Mouse (Mus musculus) spleen, embryonic (tissue): ENCODE results near the gene Gpc6.

Experiments
- CTCF ChIA-PET: fragments of 350-600 bp; sonication (Branson Sonifier 250); formaldehyde crosslinking; loops from one replicate; lab custom pipeline; 2022; lab: Charles Lee

Gene Gpc6

DNA sequence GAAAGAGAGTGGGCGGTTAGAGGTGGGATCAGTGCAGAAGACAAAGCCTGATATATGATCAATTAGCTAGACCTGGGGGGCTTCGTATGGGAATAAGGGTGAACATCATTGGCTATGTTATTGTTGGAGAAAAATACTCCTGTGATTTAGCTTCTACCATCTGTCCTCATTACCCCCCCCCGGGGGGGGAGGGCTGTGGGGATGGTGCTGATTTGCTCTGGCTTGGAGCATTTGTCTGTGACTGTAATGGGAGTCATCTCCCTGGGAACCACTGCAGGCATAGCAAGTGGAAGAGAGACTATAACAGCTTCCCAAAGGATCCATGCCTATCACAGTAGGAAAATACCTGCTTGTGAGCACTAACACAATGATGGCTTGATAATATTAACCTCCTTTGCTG, 783.7 kb downstream of the Gpc6 start:
- CTCF ChIA-PET, result no interaction called here

- CTCF ChIA-PET, result no interaction called here
Observed at GRCm38 (mm10) chr14:117710463-117710911, 785.4 kb downstream of the Gpc6 start.

DNA sequence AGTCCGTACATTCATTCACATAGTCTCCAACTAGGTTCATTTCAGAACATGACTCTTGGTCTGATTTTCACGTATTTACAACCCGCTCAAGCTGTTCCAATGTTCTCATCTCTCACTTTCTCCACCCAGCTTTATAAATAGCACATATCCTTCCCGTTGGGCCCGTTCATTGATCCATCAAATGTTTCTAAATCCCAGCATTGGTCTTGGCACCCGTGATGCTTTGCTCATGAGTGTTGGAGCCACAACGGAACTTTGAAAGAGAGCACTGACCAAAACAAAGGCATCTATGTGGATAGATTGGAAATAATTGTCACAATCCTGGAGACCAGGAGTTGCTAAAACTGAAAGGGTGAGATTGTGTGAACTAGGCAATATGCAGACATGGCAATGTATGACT, 787.2 kb downstream of the Gpc6 start:
- CTCF ChIA-PET, result no interaction called here

- CTCF ChIA-PET, result no interaction called here
Observed at GRCm38 (mm10) chr14:117714165-117714564, 789.0 kb downstream of the Gpc6 start.

DNA sequence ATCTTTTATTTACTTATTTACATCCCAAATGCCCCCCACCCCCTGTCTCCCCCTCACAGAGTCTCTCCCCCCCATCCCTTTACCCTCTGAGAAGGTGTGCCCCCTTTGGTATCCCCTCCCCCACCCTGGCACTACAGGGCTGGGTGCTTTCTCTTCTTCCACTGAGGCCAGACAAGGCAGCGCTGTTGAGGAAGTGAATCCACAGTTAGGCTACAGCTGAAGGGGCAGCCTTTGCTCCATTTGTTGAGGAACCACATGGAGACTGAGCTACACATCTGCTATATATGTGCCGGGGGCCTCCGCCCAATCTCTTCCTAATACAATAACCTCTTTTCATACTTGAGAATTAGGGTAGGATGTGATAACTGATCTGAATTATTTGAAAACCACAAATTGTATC, 791.2 kb downstream of the Gpc6 start:
- CTCF ChIA-PET, result no interaction called here

GRCm38 (mm10) chr14:117728741-117729140, 803.6 kb downstream of the Gpc6 start:
- CTCF ChIA-PET, result no interaction called here

DNA sequence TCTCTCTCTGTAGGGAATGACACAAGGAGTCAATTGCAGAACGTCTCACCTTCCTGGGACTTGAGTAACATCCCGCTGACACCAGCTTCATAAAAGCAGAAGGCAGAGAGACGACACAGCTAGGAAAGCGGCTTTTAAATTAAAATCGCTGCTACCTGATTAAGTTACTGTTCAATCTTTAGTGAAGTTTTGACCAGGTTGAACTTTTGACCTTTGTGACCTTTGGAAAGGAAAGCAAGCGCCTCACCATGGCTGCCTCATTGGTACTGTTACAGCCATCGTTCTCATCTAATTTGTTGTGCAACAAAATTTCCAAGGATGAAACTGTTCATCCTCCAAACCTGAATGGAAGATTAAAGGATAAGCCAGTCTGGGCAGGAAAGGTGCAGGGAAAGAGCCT, 830.1 kb downstream of the Gpc6 start:
- CTCF ChIA-PET, result no interaction called here

DNA sequence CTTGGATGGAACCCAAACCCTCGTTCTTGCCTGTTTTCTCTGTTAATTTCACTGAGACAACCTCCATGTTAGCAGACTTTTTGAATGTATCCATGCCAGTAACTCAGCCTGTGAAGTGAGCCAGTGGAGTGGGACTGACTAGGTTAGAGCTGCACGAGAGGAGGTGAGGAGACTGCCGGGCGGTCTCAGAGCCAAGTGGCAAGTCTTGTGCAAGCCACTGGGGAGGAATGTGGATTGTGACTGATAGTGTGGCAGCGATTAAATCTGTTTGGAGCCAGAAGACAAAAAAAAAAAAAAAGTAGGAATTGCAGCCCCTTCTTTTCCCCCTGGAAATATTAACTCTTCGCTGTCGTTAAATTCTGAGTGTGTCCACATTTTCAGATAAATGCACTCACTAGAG, 831.4 kb downstream of the Gpc6 start:
- CTCF ChIA-PET, result no interaction called here

DNA sequence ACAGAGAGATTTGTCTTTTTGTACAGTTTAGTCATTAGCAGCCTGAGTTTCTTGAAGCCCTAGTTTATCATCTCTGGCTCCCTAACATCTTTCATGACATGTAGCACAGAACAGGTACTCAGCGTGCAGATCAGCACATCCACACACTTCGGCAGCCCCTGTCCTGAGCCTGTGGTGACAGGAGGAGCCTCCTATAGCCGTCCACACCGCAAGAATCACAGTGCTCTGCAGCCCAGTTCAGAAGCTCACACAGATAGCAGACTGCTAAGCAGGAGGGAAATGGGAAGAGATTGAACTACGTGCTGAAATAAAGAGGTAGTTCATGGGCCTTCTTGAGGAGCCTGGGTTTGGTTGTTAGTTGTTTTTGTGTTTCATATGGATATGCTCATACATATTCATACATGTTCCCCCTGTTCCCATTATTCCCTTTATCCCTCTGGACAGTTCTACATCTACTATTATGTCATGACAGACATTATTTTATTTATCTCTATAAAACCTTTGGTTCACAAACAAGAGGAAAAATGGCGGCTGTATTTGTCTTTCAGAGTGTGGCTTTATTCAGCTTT, 832.8 kb downstream of the Gpc6 start:
- CTCF ChIA-PET, result no interaction called here

- CTCF ChIA-PET, result no interaction called here
Observed at GRCm38 (mm10) chr14:117760830-117761517, 835.9 kb downstream of the Gpc6 start.

- CTCF ChIA-PET, result no interaction called here
Observed at GRCm38 (mm10) chr14:117762934-117763333, 837.8 kb downstream of the Gpc6 start.

DNA sequence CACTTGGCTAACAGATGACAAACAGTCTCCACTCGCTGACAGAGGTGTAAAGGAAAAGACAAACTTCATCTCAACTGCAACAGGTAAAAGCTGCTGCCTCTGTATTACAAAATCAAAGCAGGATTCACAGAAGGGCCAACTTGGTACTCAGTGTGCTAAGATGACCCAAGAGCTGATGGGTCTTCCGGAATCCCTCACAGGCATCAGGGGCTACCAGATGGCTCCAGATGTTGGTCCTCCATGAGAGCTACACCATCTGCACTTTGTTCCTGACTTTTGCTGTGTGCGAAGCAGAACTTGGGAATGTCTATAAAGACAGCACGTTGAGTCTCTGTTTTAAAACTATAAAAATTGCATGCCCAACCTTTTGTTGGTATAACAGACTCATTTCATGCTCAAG, 842.7 kb downstream of the Gpc6 start:
- CTCF ChIA-PET, result no interaction called here

DNA sequence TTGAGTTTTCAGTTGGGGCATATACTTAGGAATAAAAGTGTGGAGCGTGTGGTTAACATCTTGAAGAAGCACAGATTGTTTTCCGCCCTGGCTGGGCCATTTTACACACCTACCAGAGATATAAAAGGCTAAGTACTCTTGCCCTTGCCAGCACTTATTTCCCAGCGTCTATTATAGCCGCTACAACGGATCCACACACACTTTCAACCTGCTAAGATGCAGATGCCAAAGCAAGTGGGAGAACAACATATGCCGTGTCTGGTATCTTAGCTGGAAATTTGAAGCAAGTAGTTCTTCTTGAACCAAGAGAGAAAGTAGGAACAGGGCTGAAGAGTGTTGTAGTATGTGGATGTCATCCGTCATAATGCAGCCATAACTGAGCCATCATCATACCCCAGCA, 843.6 kb downstream of the Gpc6 start:
- CTCF ChIA-PET, result no interaction called here

- CTCF ChIA-PET, result no interaction called here
Observed at GRCm38 (mm10) chr14:117773373-117773772, 848.3 kb downstream of the Gpc6 start.

- CTCF ChIA-PET, result no interaction called here
Observed at GRCm38 (mm10) chr14:117777866-117778500, 852.9 kb downstream of the Gpc6 start.

- CTCF ChIA-PET, result no interaction called here
Observed at GRCm38 (mm10) chr14:117778538-117779413, 853.7 kb downstream of the Gpc6 start.

DNA sequence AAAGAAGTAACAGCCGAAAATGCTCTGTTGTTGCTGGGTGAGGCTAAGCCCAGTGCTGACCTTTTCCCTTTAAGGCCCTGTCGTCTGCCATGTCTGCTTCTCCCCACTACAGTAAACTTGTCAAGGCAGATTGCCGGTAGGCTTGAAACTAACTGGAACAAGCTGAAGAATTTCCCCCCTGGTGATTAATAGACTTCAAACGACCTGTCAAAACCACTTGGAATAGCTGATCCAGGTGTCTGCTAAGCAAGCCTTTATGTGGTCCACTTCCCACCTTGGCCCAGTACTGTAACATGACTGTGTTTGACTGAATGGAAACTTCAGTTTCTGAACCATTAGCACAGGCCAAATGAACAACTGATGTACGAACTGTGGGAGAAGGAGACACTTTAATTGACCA, 856.6 kb downstream of the Gpc6 start:
- CTCF ChIA-PET, result no interaction called here

- CTCF ChIA-PET, result no interaction called here
Observed at GRCm38 (mm10) chr14:117783671-117784262, 858.7 kb downstream of the Gpc6 start.

DNA sequence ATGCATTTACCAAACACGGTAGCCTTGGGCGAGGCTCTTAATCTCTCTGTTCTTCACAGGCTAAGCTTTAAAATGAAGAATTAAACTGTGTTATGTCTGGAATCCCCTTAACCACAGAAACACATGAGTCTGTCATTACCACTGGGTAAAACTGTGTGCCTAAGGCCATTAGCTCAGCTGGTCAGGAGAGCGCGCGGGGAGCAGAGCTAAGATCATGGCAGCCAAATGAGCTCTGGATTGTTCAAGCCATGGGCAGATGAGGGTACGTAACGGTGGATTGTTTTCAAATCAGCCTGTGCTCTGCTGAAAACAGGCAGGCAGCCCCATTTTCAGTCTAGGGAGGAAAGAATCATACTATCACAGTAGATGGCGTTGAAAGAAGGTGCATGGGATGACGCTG, 859.8 kb downstream of the Gpc6 start:
- CTCF ChIA-PET, result no interaction called here

- CTCF ChIA-PET, result no interaction called here
Observed at GRCm38 (mm10) chr14:117785507-117786085, 860.5 kb downstream of the Gpc6 start.

DNA sequence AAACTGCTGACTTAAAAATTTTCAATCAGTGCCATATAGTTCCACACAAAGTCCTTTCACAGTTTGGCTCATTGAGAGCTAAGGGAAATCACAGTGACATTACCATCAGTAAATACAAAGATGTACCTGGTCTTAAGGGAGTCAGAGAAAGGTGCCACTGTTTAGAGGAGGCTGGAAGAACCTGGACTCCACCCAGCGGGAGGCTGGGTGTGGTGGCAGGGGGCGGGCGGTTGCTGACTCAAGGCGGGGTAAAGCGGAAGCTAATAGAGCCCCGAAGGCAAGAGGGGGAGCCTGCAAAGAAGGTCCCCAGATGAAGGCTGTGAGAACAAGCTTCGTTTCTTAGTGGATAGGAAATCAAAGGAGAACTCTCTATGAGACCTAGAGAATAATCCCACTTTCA, 861.5 kb downstream of the Gpc6 start:
- CTCF ChIA-PET, result no interaction called here

- CTCF ChIA-PET, result no interaction called here
Observed at GRCm38 (mm10) chr14:117794874-117795273, 869.8 kb downstream of the Gpc6 start.
